Mouse (Mus musculus) erythroblast, adult 5-6 weeks (primary cell): ENCODE data around the gene Otp. TPM values are rescaled to one million over a fixed set of nuclear protein-coding genes. Genes with fewer than 3 reads are reported as not detected.

Source experiments
- ATAC-seq: replicated peaks from 2 replicates; pipeline ENCODE4 v1.8.0; 2016; ENCODE audit warnings: moderate number of reproducible peaks, mild to moderate bottlenecking, moderate TSS enrichment, inconsistent platforms; ENCODE audit not compliant: poor library complexity, low FRiP score, severe bottlenecking
- total RNA-seq, 2 experiments: library from RNA; stranded (forward) in 1 of 2; stranded (reverse) in 1 of 2; fragments of 150-400 nt in 1 of 2; fragments of 200-764, 138-1000 nt in 1 of 2; gene quantifications; 2 replicates each; pipeline versions ENCODE4 v1.2.3 to v1.2.4; 2015 to 2017; ENCODE audit warnings: low replicate concordance in 2 of 2

The Otp gene
- not detected in 2 replicates for total RNA-seq (2015; ENCODE audit: low replicate concordance)
- not detected in 2 replicates for total RNA-seq (2017; ENCODE audit: low replicate concordance)

GRCm38 (mm10) chr13:94875396-94875880 is at the start of gene Otp:
Gene Otp, plus strand, starts transcription at chr13:94875602.
- ATAC-seq: no peak

DNA sequence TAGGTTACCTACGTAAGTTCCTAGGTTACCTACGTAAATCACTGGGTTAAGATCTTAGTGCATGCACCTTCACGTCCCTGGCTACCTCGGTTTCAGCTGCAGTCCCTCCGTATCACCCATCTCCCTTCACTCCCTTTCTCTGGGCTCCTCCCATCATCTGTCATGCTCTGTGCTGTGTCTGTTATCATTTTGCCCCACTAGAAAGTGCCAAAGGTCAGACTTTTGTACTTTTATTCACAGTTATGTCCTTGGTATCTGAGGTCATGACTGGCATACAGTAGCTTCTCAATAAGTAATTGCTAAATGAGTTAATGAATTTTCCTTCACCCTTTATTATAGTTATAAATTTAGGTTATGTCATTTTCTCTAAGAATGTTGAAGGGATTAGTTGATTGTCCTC is 49.0 kb upstream of the Otp start:
- ATAC-seq: no peak

DNA sequence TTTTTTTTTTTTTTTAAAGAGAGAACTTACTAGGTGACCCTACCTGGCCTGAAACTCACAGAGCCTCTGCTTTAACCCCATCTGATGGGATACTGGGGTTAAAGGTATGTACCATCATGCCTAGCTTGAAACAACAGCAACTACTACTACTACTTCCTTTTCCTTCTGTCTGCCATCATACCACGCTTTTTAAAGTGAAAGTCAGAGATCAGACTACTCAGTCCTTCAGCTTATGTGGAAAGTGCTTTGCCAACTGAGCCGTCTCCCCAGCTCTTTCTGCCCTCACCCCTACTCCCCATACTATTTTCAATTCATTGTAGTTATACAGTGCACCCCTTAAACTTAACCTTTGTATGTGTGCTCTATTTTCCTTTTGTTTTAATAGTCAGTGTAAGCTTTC is 48.4 kb upstream of the Otp start:
- ATAC-seq: no peak

DNA sequence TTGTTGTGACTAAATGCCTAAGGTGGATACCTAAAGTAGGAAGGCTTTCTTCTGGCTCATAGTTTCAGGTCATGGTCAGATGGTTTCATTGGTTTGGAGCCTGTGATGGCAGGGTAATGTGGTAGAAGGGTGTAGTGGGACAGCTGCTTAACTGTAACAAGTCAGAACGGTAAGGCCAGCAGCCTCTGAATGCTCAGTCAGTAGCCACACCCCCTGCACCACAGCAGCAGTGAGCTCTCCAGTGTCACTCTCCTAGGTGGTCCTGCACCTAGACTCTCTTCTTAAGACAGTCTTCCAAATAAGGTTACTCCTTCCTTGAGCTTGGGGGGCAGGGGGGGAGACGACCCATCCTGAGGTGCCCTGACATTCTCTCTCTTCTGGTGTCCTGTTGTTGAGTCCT is 47.6 kb upstream of the Otp start:
- ATAC-seq: no peak

GRCm38 (mm10) chr13:94838047-94838720 is 37.2 kb upstream of the Otp start:
- no peak for ATAC-seq

- no peak for ATAC-seq
These were observed 36.6 kb upstream of the Otp start for GRCm38 (mm10) chr13:94838756-94839337.

DNA sequence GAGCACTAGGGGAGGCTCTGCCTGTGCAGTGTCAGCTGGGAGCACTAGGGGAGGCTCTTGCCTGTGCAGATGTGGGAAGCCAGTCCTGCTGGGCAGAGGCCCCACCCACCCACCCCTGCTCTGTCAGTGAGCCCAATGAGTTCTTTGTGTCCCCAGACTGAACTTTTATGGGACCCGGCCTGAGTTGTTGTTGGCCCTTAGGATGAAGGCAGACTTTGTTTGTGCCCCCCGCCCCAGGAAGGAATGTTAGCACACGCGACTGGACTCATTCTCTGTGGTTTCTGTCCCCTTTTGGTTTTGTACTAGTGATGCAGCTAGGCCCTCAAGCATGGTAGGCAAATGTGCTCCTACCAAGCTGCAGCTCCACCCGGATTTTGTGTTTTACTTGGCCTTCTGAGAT is 32.2 kb upstream of the Otp start:
- ATAC-seq: no peak

DNA sequence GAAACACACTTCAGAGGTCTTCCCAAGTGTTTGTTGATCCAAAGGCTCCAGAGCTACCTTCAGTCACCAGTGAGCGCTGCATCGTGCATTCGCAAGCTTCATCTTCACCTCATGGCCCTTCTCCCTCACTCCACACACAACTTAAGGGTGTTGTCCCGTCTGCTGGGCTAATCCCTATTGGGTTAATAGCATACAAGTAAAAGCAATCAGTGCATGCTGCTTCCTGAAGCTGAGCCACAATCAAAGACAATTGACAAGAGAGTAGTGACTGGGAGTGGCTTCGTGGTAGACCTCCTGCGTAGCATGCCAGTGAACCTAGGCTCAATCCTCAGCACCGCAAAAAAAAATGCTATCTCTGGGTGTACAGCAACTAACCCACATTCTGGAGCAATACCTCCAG is 27.5 kb upstream of the Otp start:
- ATAC-seq: no peak

- ATAC-seq: no peak
These were observed 26.1 kb upstream of the Otp start for GRCm38 (mm10) chr13:94849351-94849750.

- no peak for ATAC-seq
These were observed 17.3 kb upstream of the Otp start for GRCm38 (mm10) chr13:94858016-94858575.

DNA sequence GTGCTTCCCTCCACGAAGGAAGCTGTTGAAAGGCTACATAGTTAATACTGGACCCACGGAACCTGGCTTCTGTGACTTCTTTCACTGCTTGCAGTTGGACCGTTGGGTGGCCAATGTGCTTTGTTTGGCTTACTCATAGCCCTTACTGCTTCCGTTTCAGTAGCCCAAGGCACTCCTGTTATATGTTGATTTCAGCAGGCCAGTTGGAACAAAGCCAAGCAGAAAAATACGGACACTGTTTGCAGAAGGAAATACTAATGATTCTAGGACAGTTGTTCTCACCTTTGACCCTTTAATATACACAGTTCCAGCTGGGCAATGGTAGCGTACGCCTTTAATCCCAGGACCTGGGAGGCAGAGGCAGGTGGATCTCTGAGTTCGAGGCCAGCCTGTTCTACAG is 16.1 kb upstream of the Otp start:
- ATAC-seq: no peak

DNA sequence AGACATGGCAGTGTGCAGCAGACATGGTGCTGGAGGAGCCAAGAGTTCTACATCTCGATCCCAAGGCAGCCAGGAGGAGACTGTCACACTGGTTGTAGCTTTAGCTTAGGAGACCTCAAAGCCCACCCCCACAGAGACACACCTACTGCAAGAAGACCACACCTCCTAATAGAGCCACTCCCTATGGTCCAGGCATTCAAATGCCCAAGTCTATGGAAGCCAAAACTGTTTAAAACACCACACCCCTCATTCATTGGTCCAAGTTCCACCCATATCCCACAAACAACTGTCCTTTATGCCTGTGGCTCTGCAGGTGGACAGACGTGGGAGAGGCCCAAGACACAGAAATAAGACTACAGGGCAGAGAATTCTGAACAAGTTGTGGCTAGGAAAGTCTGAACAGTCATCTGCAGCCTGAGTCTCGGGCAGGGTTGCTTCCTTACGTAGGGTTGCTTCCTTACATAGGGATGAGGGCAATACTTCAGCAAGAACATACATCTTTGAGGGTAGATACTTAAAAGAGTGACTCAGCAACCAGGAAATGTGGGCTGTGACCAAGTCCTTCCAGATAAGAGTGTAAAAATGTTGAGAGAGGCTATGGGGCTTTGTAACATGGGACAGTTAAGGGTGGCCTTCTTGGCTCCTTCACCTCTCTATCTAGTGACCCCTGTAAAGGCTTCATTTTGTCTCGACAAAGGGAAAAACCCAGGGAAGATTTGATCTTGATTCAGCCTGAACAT is 12.7 kb upstream of the Otp start:
- ATAC-seq: no peak

- no peak for ATAC-seq
These were observed 8.5 kb upstream of the Otp start for GRCm38 (mm10) chr13:94866906-94867305.

GRCm38 (mm10) chr13:94867772-94868171 is 7.6 kb upstream of the Otp start:
- ATAC-seq: no peak

DNA sequence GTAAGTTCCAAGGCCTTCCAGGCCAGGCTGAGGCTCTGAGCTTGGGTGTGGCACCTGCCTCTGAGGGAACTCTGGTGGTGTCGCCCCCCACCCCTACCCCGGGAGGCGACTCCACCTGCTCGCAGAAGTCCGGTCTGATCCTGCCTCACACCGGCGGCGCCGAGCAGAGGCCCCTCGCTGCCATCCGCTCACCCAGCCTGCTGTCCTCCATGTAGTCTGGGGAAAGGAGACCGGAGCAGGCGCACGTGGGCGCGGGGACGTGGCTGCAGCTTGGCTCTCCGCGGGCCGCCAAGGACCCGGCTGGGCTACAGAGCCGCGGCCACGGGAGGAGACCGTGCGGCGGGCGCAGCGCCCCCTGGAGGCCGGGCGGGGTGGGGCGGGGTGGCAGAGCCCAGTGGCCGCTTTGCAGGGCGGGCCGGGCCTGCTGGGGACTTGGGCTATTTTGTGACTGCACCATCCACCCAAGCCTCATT is 6.9 kb upstream of the Otp start:
- ATAC-seq: no peak

DNA sequence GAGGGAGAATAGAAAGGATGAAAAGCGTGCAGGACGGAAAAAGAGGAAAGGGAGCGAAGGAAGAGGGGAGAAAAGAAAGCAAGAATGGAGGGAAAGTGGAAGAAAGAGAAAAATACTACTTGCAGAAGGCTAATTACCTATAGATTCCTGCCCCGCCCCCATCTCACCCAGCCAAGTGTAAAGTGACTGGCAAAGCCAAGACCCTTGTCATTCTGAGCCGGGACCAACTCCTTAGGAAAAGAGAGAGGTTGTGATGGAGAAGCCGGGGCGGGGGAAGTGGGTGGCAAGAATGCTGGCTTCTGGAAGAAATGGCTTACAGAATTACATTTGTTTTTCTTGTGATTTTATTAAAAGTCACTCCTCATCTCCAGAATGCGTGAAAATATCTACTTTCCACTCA is 5.9 kb upstream of the Otp start:
- ATAC-seq: no peak

DNA sequence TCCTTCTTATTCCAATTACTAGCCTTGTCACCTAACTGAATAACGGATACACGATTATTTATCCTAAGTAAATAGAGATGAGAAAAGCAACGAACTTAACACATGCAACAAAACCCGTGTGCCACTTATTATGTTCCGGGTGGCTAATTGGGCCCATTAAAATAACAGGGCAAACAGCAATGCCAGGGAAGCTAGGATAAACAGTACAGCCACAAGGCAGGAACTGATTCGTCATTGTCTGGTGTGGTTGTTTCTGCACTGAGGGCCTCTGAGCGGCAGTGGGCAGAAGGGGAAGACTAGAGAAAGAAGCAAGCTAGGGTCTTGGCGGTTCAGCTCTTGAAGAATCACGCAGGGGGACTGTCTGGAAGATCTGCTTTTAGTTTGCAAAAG is 5.3 kb upstream of the Otp start:
- no peak for ATAC-seq

DNA sequence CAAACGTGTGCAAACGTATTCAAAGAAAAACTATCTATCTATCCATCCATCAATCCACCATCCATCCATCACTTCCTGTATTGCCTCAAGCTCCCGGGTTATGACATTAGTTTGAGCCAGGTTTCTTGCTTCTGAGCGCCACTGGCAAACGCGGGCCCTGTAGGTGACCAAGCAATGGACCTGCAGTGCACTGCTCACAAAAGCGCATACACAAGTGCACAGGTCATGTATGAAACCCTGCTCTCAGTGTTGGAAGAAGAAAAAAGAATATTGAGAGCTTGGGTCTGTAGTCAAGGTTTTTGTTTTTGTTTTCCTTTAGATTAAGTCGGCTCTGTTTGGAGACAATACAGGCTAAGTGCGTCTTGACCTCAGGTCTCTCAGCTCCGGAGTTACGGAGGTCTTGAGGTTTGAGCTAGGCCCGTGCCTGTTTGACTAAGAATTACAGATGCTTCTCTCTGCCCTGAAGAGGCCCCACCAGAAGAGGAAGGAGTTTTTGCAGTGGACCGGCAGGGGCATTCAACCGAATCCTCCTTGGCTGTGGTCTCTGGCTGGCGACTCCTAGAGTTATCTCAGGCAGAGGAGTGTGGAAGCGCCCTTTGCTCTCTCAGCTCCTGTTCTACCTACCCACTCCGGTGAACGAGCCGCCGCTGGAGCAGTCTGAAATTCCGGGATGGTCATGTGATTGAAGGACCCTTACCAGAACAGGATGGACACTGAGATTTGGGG is 4.8 kb upstream of the Otp start:
- no peak for ATAC-seq

- ATAC-seq: no peak
These were observed 3.5 kb upstream of the Otp start for GRCm38 (mm10) chr13:94871806-94872320.

DNA sequence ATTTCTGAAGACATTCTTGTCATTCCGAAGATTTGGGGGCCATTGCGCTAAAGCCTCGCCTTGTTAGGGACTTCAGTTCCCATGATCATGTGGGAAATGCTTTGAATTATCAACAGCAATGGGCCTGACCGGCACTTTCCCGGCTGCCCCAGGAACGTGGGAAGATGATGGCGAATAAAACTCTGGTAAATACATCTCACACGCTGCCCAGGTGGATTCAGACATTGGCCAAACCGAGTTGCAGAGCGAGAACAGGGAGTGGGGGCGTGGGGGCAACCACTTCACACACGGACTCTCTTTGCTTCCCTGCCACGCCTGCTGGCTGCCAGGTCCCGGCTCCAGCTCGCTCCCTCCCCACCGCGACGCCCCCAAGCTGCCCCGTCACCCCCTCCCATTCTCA is 3.0 kb upstream of the Otp start:
- no peak for ATAC-seq
